Mouse (Mus musculus): ENCODE measurements at regions not wholly inside any gene's neighbourhood (a gene's known extent, or its start where the extent isn't known, plus 50 kb on each side); places are given as distances from the start of the nearest gene placed in this dataset.
A peak's percentile ranks its signal among the peaks of the same experiment; 100 is the strongest.

- peak; percentile 83 for ATAC-seq (ENCODE audit: low TSS enrichment)
Measured at GRCm38 (mm10) chr9:101807249-101807648, 54.4 kb upstream of the 9630041A04Rik start.

DNA sequence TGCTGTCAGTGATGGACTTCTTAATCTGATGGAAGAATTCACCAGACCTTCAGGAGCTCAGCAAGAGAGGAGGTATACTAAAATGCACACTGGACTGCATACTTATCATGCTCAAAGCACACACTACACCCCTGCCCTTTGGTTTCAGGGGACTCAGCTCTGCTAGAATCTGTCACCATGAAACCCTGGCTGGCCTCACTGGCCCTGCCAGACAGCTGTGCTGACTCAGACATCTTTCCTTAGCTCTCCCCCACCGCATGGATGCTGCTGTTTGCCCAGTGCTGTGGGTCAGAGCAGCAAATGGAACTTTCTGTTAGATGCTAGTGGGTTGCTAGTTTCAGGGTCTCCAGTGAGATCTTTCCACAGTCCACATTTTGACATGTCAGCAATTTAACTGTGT, 64.9 kb upstream of the 9630041A04Rik start:
- ATAC-seq (ENCODE audit: low TSS enrichment): no peak

- ATAC-seq (ENCODE audit: low TSS enrichment): peak; percentile 57; the same call in 1 of the 2 replicates
Measured at GRCm38 (mm10) chr9:101796063-101796462, 65.6 kb upstream of the 9630041A04Rik start.

DNA sequence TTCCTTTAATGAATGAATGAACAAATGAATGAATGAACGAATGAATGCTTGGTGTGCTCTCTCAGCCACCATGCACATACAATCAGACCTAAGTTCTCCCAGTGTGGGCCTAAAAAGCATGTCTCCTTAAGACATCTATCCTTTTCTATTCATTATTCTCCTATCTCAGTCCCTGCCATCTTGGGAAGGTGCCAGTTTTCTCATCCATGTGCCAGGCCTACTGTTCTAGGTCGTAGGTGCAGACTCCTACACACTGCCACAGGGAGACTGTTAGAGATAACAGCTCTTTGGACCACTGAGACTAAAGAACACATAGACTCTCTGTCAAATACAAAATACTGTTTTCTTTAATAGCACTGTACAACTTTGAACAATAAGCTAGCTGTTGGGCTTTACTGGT, 66.2 kb upstream of the 9630041A04Rik start:
- no peak for ATAC-seq (ENCODE audit: low TSS enrichment)

GRCm38 (mm10) chr9:101790936-101791335, 70.7 kb upstream of the 9630041A04Rik start:
- no peak for ATAC-seq (ENCODE audit: low TSS enrichment)

- ATAC-seq (ENCODE audit: low TSS enrichment): no peak
Measured at GRCm38 (mm10) chr9:101740949-101741605, 120.6 kb upstream of the 9630041A04Rik start.

DNA sequence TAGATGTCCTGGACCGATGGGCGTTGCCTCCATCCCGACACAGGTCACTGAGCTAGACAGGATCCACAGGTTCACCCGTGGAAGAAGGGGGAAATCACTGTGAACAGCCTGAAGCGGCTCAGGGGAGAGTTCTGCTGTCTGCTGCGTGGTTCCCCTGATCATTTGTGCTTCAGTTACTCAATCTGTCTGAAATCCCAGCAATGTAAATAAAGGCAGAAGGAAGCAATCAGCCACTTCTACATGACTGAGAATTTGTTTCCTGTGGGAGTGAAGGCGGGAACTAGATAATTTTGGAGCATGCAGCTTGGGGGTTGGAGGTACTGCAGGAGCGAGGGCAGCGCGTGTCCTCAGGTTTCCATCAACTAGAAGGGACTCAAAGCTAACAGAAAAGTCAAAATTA, 122.3 kb upstream of the 9630041A04Rik start:
- ATAC-seq (ENCODE audit: low TSS enrichment): peak; percentile 16; the same call in 1 of the 2 replicates

GRCm38 (mm10) chr9:101734271-101734670, 127.4 kb upstream of the 9630041A04Rik start:
- no peak for ATAC-seq (ENCODE audit: low TSS enrichment)

- no peak for ATAC-seq (ENCODE audit: low TSS enrichment)
Measured at GRCm38 (mm10) chr9:101733611-101734225, 127.9 kb upstream of the 9630041A04Rik start.

DNA sequence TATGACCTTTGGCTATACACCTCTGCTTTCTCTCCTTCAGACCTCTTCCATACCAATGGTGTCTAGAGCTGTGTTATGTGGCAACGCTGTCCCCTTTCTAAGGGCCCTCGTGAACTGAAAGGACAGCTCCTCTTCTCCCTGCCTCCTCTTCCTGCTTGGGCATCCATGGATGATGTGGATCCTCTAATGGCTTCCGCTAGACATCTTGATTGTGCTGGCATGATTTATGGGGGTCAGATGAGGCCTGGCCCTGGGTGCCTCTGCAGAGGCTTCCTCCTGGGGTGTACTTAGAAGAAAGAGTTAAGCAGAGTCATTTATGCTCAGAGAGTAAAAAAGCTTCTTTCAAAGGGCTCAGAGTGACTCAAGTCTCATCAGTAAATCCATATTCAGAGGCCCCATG, 131.5 kb upstream of the 9630041A04Rik start:
- peak; percentile 13; the same call in 1 of the 2 replicates for ATAC-seq (ENCODE audit: low TSS enrichment)

- no peak for ATAC-seq (ENCODE audit: low TSS enrichment)
Measured at GRCm38 (mm10) chr9:101717911-101718310, 143.7 kb upstream of the 9630041A04Rik start.

- ATAC-seq (ENCODE audit: low TSS enrichment): no peak
Measured at GRCm38 (mm10) chr9:101716326-101716725, 145.3 kb upstream of the 9630041A04Rik start.

GRCm38 (mm10) chr9:101714805-101715204, 146.8 kb upstream of the 9630041A04Rik start:
- ATAC-seq (ENCODE audit: low TSS enrichment): no peak

GRCm38 (mm10) chr9:101710611-101711071, 151.0 kb upstream of the 9630041A04Rik start:
- ATAC-seq (ENCODE audit: low TSS enrichment): no peak

DNA sequence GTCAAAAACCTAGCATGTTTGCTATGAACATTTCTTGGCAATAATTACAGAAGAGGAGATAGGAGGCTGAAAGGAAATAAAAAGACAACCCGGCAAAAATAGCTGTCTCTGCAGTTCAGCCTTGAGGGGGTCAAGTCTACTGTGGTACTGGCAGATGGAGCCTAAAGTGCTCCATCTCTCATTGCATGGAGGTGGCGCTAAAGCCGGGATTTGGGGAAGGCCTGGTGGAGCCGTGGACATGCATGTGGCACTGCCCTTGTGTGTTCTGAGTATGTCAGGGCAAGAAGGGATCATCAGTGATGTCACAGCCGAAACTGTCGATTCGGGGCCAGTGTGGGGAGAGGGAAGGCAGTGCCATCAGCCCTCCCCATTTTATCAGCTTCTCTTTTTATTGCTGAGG, 161.3 kb upstream of the 9630041A04Rik start:
- no peak for ATAC-seq (ENCODE audit: low TSS enrichment)

GRCm38 (mm10) chr9:101694054-101694453, 167.6 kb upstream of the 9630041A04Rik start:
- no peak for ATAC-seq (ENCODE audit: low TSS enrichment)

GRCm38 (mm10) chr9:101691336-101691735, 170.3 kb upstream of the 9630041A04Rik start:
- ATAC-seq (ENCODE audit: low TSS enrichment): no peak

DNA sequence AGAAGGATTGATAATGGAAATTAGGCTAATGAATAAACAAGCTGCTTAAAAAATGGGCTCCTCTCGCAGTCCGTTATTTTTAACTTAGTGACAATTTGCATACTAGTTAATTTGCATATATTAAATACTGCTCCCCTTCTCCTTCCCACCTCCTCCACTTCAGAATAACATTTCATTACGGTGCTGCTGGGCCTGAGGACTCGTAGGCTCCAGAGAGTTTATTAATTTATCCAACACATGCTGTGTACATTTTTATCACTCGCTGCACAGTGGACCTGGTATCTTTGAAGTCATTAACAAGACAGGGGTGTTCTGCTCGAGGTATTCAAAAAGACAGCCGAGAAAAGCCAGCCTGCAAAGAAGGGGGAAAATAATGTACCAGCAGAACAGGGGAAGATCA, 170.7 kb upstream of the 9630041A04Rik start:
- ATAC-seq (ENCODE audit: low TSS enrichment): no peak

DNA sequence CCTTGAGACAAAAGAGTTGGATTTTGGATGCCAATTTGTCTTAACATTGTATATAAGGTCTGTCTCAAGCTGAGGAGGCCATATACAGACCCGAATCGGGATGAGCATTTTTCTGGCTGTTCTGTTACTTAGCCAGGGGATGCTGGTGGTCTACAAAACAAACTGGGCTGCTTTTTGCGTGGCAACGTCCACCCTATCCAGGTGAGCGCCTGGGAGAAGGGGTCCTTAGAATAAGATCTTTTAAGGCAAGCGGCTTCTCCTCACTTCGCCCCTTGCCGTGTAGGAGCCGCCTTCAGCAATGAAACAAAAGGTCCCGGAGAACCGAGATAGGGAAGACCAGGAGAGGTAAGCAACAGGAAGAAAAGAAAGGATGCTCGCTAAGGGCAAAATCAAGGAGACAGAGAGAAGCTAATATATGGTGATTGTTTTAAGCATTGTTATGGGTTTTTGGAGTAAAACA, 171.2 kb upstream of the 9630041A04Rik start:
- ATAC-seq (ENCODE audit: low TSS enrichment): no peak

- peak; percentile 92 for ATAC-seq (ENCODE audit: low TSS enrichment)
Measured at GRCm38 (mm10) chr9:101689532-101690401, 171.9 kb upstream of the 9630041A04Rik start.

- ATAC-seq (ENCODE audit: low TSS enrichment): no peak
Measured at GRCm38 (mm10) chr9:101687226-101687625, 174.4 kb upstream of the 9630041A04Rik start.

- ATAC-seq (ENCODE audit: low TSS enrichment): no peak
Measured at GRCm38 (mm10) chr9:101677563-101677962, 184.1 kb upstream of the 9630041A04Rik start.

Measured in frontal cortex, adult (tissue).